Mouse (Mus musculus) stomach, postnatal 0 days (tissue): ENCODE results near the gene Aif1l.

Source experiments
- CTCF ChIP-seq: IDR thresholded peaks from 2 replicates; pipeline ENCODE4 v1.5.1; 2016; ENCODE audit warnings: antibody characterized with exemption, low read depth, mild to moderate bottlenecking, moderate library complexity
- EP300 ChIP-seq: optimal IDR thresholded peaks from 2 replicates; pipeline ENCODE3; 2016; ENCODE audit warnings: antibody characterized with exemption

GRCm38 (mm10) chr2:32019704-32020103 lies 69.8 kb downstream of the Aif1l start:
- TF ChIP-seq CTCF (no peak), EP300 (no peak)
